Mouse (Mus musculus) left cerebral cortex, adult 2 months (tissue): ENCODE data around the gene 4930469K13Rik. TPM values are rescaled to one million over a fixed set of nuclear protein-coding genes. Genes with fewer than 3 reads are reported as not detected.

Experiments
- DNase-seq, 2 experiments: peaks; one replicate each; pipeline ENCODE4 v3.0.0; 2021 to 2022; ENCODE audit warnings: low spot score in 2 of 2, mixed read lengths in 1 of 2; ENCODE audit errors: extremely low spot score in 1 of 2
- H3K27ac ChIP-seq: fragments of 200-600 bp; 2 replicates; pipeline ENCODE4 v1.8.1; 2022
- H3K4me3 ChIP-seq: fragments of 200-600 bp; 2 replicates; pipeline ENCODE4 v1.8.1; 2022
- CTCF ChIP-seq: fragments of 200-600 bp; IDR thresholded peaks from 2 replicates; pipeline ENCODE4 v1.8.1; 2022; ENCODE audit warnings: antibody characterized with exemption, mild to moderate bottlenecking, moderate library complexity
- intact Hi-C: fragments of 180-260 bp; cut with DNase I; formaldehyde crosslinking; loops from one replicate; pipeline ENCODE4 v1.15.1; 2025
- total RNA-seq, 2 experiments: library from RNA; stranded (reverse); gene quantifications; 2 replicates each; pipeline ENCODE4 v1.2.3; 2021

4930469K13Rik gene
- total RNA-seq, 2 experiments from 2014 or later, result not detected

DNA sequence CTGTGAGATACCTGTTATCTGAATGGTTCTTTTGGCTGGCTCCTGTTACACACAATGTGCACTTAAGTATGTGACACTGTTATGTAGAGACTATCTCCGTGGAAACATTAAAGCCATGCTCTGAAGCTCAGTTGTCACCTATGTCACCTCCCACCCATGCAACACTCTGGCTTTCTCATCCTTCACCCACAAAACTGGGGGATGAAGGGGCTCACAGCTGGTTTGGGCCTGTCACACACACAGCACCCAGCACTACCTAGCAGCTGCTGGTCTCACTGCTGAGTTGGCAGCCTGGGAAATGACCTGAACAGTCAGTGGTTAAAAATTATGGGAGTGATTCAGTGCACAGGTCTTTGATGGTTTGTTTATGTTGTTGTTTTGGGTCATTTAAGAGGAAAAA, 48.3 kb downstream of the 4930469K13Rik start:
- Histone ChIP-seq H3K4me3 (no peak overlapping the region), H3K27ac (no peak overlapping the region)
- no peak for DNase-seq
- TF ChIP-seq CTCF, result no peak
- intact Hi-C loops, result no loop called here

DNA sequence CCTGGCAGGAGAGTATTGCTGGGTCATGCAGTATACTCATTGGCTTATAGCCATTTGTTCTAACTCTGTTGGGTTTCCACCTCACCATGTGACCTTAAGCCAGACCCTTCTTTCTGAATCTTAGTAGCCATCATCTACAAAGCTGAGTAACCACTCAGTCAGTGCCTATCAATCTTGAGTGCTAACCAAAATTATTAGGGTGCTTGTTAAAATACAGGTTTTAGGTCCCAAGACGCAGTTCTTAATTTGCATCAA, 49.3 kb downstream of the 4930469K13Rik start:
- no peak for TF ChIP-seq CTCF
- H3K27ac ChIP-seq, result no peak overlapping the region
- DNase-seq, result no peak
- H3K4me3 ChIP-seq, result no peak overlapping the region
- intact Hi-C loops, result no loop called here

DNA sequence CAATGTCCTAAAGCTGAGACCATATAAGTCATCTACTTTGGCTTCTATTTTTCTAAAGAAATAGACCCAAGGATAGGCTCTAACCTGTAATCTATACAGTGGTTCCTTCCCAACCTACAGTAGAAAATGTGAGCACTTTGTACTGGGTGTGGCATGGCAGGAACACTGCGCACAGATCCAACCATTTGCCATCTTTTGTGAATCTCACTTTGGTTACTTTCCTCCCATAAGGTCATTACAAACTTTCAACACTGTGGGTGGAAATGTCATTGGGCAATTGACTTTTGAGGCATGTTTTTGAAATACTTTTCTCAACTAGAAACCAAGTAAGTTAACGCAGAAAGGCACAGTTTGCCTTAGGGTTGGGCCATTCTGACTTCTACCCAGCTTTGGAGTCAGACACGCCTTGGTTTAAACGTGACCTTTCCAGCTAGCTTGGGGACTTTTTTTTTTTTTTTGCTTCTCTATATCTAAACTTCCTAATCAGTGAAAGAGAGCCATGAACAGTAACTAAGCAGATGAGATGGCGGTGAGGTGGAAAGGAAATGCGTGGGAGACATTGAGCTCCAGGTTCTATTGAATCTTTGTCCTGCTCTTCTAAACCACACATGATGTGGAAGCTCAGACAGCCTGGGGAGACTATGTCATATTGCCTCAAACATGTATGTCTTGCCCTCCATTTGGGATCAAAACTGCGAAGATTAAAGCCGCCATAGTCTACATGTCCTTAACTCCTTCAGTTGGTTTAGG, 49.8 kb downstream of the 4930469K13Rik start:
- no peak overlapping the region for H3K27ac ChIP-seq
- H3K4me3 ChIP-seq, result no peak overlapping the region
- no peak for DNase-seq
- no peak for TF ChIP-seq CTCF
- intact Hi-C loops, result no loop called here

DNA sequence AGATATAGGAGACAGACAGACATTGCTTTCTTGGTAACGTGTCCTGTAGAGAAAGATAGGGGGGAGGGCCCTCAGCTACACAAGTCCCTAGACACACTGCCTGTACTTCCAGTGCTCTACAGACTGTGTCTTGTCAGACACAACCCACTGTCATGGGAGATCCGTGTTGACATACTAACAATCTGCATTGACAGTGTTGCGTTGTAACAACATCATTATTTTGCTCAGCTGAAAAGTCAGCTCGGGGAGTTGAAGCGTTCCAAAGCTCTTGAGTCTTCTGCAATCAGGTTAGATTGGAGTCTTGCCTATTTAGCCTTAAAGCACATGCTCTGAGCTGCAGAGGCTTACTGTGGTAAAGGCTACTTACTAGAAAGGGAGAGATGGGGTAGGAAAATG, 50.8 kb downstream of the 4930469K13Rik start:
- intact Hi-C loops, result no loop called here
- Histone ChIP-seq H3K27ac (no peak overlapping the region), H3K4me3 (peak overlapping the region; percentile 21; the same call in 1 of the 2 replicates)
- DNase-seq, result no peak
- TF ChIP-seq CTCF, result no peak

DNA sequence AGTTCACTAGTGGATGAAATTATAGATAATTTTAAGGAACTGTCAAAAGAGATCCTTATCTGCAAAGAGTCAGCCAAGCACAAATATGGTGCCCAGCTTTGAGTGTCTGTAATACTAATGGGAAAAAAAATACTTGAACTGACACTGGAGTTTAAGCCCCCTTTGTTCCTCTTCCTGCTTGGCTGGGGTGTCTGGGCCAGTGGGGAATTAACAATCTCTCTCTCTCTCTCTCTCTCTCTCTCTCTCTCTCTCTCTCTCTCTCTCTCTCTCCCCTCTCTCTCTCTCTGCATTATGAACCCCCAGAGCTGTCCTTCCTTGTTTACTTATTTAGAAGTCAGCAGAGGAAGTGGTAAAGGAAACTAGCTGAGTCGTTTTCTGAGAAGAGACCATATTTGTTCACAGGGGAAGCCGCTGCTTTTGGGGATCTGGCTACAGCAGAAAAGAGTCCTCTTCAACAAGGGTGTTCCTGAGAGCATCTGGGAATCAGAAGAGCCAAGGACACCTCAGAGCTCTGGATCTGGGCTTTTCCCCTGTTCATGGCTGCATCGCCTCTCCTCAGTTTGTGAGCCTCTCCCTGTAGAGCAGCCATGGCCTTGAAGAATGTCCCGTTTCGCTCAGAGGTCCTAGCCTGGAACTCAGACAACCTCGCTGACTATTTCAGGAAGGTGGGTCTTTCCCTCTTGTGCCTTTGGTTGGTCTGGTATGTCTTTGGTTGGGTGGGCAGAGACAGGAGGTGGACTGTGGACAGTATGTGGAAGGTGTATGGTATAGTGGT, 51.4 kb downstream of the 4930469K13Rik start, which contains the start of gene Lcp2:
Lcp2 (plus strand) TSS at position 154 of the 775 bp plus-strand sequence.
- intact Hi-C loops, result no loop called here
- no peak for DNase-seq
- Histone ChIP-seq H3K27ac (0 out of 2 replicates have a peak within 1 kb of the TSS, but pooled peaks have one; percentile 16), H3K4me3 (peak within 1 kb of the TSS; percentile 21; the same call in 1 of the 2 replicates)
- no peak for TF ChIP-seq CTCF

DNA sequence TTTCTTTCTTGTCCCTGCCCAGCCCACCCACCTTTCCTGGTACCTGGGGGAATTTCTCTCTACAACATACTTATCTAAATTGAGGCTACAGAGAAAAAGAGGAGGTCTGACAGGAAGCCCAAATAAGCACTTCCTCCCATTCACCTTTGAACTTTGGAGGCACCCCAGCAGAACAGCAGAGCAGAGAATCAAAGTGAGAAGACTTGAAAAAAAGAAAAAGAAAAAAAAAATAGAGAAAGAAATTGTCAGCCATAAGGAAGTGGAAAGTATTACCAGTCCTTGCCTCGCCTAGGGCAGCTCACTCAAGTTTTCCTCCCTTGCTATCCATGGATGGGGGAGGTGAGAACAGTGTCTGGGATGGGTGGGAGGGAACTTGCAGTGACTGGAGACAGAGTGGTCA, 55.5 kb downstream of the 4930469K13Rik start:
- intact Hi-C loops, result no loop called here
- TF ChIP-seq CTCF, result no peak
- DNase-seq, result no peak
- Histone ChIP-seq H3K4me3 (no peak overlapping the region), H3K27ac (no peak overlapping the region)

DNA sequence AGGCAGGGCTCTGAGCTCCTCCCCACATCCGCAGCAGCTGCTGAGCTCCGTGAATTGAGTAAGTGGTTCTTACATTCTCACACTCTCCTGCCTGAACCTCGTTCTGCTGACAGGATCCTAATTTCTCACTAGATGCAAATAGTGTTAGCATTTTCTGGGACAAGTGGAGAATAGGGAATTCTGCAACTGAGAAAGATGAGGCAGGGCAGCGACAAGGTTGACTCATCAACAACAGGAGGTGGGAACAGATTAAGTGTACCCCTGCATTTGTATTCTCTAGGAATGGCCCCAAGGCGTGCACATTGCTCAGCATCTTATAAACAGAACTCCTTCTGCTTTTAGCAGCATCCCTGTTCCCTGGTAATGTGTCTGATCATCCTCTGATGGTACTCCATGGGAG, 58.3 kb downstream of the 4930469K13Rik start:
- DNase-seq, result no peak
- Histone ChIP-seq H3K4me3 (no peak overlapping the region), H3K27ac (no peak overlapping the region)
- no peak for TF ChIP-seq CTCF
- intact Hi-C loops, result no loop called here

DNA sequence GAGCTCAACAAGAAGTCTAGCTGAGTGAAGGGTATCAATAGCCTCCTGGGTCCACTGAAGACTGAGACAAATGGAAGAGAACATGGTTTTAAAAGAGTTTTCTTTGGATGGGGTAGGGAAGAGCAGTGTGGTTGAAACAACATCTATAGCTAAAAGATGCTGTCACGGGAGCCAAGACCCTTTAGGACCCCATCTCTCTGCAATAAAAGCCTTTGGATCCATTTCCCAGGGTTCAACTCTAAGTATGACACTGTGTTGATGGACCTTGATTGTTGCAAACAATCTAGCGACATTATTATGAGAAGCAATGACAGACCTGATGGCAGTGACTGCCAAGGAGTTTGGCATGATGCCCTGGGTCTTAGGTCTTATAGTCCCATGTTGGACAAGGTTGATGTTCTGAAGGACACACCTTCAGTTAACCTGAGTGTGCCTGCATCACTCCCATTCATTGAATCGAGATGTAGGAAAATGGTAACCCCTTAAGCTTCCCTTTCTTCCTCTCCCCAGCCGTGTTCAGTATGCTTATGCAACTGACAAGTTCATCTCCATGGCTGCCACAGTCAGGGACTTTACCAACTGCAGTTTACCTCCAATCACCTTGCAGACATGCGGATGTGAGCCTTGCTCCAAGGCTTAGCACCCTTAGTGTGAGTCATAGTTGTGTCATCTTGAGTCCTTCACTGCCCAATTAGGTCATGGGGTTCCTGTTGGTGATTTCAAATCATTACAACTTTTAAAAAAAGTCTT, 62.3 kb downstream of the 4930469K13Rik start:
- no peak overlapping the region for H3K27ac ChIP-seq
- no peak overlapping the region for H3K4me3 ChIP-seq
- intact Hi-C loops, result no loop called here
- TF ChIP-seq CTCF, result no peak
- DNase-seq, result no peak

DNA sequence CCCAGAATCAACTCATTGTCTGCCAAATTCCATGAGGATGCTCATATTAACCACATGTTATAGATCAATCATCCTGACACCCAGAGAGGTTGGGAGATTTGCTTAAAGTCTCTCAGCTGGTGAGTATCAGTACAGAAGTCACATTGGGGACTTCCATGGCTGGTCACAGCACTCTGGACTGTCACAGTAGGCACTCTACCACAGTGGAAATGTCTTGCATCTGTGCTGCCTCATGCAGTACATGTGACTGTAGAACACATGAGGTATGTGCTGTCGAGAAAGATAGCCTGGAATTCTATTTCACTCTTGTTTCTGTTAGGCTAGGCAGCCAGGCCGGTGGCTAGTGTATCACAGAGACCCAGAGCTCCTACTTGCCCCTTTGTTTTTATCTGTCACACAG, 63.6 kb downstream of the 4930469K13Rik start:
- Histone ChIP-seq H3K27ac (no peak overlapping the region; the same call in 1 of the 2 replicates), H3K4me3 (no peak overlapping the region)
- intact Hi-C loops, result no loop called here
- TF ChIP-seq CTCF, result no peak
- DNase-seq, result no peak

DNA sequence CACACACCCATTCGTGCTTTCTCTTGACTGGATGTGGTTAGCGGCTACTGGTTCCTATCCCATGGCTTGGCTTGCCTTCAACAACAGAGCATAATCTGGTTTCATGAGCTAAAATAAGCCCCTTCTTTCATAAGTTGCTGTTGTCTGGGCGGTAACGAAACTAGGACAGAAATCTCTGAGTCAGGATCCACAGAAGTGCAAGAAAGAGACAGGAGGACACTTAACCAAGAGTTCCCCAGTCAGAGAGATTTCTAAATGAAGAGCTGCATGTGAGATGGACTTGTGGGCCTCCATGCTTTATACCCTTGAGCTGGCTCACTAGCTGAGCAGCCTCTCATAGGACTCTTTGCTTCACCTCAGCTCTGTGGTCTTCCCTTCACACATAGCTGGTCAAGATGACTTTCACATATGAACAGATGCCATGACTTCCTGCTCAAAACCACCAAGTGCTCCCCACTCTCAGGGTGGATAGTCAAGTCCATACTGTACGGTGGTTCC, 64.3 kb downstream of the 4930469K13Rik start:
- intact Hi-C loops, result no loop called here
- DNase-seq, result peak in 1 of 2 experiments; percentile 19

DNA sequence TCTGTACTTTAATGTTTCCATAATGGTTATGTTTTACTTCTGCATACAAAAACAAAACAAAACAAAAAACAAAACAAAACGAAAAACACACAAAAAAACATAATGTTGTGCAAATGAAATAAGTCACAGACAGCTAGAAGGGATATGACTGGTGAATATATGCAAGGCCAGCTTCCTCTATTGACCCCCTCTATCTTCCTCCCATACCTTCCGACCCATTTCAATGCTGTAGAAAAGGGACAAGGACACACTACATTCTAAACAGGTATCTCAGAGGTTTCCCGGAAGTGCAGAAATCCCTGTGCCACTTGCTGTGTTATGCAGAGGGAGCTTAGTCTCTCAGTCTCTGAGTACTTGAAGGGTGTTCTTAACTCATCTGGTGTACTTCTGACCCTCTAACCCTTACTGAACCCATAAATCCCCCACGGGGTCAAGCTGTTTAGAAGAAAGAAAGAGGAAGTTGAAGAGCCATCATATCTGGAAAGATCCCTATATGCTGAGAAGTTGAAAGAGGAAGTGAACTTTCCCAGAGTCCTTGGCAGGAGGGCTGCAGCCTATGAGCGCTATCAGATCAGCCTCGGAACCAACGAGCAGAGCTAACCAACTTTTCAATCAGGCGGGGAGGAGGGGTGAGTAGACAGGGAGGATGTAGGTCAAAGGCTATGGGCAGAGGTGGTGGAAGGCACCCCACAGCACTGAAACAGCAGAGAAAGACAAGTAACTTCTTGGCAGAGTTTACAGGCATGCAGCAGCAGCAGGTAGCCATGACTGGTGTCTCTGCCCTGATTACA, 67.1 kb downstream of the 4930469K13Rik start:
- Histone ChIP-seq H3K27ac (no peak overlapping the region), H3K4me3 (no peak overlapping the region)
- intact Hi-C loops, result no loop called here
- TF ChIP-seq CTCF, result no peak
- DNase-seq, result no peak

More for the DNA sequence above, 64.3 kb downstream of the 4930469K13Rik start:
- peak overlapping the region; percentile 62; the same call in 1 of the 2 replicates for H3K27ac ChIP-seq
- H3K4me3 ChIP-seq, result no peak overlapping the region
- no peak for TF ChIP-seq CTCF
